Mouse (Mus musculus) cerebellum, postnatal 4 days (tissue): Measurements from ENCODE around the gene Itga1.

Experiments
- DNase-seq, 2 experiments: peaks; one replicate each; pipeline ENCODE4 v3.0.0; 2022; ENCODE audit warnings: low spot score in 2 of 2, mixed read lengths in 1 of 2

The Itga1 gene

DNA sequence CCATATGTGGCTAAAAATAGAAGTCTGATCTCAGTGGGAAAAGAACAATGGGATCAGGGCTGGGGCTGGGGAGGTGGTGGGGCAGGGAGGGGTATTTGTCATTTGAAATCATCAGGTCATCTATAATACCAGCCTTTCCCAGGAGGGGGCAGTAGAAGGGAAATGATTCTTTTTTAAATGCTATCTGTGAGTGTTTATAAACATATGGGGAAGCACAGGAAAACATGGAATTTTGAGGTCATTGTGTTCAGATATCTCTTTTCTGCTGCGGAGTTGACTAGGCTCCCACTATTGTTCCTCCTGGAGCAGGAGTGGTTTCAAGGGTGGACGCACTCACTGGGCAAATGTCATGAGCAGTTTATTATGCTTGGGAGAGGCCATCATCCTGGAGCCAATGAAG, 114.6 kb downstream of the Itga1 start:
- no peak for DNase-seq

- DNase-seq: no peak
Measured at GRCm38 (mm10) chr13:114984658-114985057, 117.1 kb downstream of the Itga1 start.

- no peak for DNase-seq
Measured at GRCm38 (mm10) chr13:114983116-114983515, 118.6 kb downstream of the Itga1 start.

DNA sequence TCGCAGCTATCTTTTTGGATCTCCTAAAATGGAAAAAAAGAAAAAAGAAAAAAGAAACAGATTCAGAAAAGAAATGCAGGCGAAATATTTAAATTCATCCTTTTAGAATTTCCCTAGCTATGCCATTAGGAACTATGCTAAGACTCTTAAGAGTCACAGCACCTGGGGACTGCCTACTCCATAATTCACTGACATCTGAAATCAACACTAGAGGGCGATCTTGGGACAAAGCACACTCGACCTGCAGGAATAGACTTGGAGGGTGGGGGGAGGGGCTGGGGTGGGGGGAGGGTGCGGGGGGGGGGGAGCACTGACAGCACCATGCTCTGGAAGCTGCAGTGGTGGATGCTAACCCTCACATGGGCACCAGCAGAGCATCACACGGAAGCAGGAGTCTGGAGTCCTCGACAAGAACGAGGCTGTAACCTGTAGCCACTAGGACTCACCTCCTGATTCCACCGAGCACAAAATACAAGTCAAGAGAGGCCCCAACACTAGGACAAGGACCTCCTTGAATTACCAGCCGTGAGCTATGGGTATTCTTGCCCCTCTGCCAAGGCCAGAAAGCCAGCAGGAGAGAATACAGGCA, 120.8 kb downstream of the Itga1 start:
- no peak for DNase-seq

- DNase-seq: no peak
Measured at GRCm38 (mm10) chr13:114974484-114975042, 127.2 kb downstream of the Itga1 start.

DNA sequence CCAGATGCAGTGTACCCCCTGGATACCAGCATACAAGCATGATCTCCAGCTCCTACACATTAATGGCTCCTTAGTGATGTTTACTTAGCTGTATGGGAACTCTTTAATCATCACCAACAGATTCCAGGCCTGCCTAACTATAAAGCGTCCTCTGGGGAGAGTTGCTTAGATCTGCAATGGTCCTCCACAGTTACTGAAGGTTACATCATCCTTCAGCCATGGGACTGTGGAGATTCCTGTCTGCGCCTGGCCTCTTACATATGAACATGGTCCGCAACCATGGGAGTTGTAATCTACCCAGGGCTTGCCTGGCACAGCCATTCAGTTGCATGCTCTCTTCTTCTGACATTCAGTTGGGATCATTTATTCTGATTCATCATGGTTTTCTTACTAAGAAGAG, 129.9 kb downstream of the Itga1 start:
- no peak for DNase-seq

DNA sequence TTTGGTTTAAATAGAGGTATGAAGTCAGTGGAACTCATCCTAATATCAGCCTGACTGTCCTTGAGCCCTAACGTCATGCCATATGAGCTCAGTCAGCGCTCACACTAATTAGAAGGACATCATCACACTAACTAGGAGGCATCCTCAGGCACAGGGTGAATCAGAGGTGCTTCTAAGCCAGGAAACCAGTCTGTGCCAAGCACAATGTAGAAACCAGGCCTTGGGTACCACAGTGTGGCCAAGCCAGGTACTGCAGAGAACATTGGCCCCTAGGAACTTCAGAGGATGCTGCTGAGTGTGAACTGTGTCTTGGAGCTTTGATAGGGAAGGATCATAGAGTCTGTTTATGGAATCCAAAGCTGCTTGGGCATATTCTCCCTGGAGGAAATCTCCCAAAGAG, 137.5 kb downstream of the Itga1 start:
- peak; percentile 75 to 84 for DNase-seq

GRCm38 (mm10) chr13:114954516-114954915, 147.2 kb downstream of the Itga1 start:
- DNase-seq: no peak

GRCm38 (mm10) chr13:114933541-114933940, 168.2 kb downstream of the Itga1 start:
- DNase-seq: no peak

DNA sequence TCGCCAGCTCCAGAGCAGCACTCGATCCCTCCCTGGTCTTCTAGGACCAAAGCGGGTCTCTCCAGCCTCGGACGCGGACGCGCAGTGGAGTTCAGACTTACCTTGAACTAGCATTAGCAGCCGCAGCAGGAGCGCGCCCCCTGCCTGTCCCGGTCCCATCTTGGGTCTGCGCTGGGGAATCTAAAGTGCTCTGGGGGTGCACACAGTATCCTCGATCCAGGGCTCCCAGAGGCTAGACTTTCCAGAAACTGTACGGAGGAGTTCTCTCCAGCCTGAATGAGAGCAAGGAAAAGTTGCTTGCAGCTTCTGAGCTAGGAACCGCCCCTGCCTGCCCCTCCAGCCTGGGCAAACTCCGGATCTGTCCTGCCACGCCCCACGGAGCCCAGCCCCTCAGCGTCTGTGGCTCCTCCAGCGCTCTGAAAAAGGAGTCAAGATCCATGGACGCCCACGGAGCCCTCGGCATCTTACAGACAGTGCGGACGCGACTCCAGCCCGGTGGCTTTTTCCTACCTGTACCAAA, 169.9 kb downstream of the Itga1 start, which contains the start of gene Itga2:
Gene Itga2, minus strand, starts transcription at position 326 of the 520 bp plus-strand sequence.
- peak; percentile 25 to 34 for DNase-seq

DNA sequence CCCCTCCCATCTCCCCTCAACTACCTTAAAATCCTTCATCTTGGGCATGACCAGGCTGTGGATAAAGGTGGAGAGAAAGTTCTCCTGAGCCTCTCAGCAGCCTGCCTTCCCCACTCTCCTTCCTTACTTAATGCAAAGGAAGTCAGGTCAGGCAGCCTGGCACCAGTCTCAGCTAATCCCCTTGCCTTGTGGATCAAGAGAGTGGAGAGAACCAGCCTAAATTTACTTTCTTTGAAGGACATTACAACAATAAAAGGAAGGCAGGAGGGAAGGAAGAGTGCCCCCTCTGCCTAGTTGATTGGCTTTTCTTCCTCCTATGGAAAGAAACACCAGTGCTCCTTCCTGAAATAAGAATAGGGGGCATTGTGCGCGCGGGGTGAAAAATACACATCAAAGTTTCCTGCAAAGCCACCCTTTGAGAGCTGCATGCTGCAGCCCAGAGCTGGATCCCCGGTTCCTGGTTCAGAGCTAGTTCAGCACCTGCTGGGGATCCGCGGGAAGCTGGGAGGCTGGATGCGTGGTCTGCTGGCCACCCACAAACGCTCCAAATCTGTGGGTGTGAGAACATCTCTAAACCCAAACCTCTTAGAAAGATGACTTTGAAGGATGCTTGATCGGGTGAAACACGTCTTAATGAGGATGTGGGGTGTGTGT, 170.6 kb downstream of the Itga1 start:
- DNase-seq: peak in 1 of 2 experiments; percentile 2

- no peak for DNase-seq
Measured at GRCm38 (mm10) chr13:114924785-114925184, 177.0 kb downstream of the Itga1 start.

- peak in 1 of 2 experiments; percentile 40 for DNase-seq
Measured at GRCm38 (mm10) chr13:114923331-114923730, 178.4 kb downstream of the Itga1 start.

DNA sequence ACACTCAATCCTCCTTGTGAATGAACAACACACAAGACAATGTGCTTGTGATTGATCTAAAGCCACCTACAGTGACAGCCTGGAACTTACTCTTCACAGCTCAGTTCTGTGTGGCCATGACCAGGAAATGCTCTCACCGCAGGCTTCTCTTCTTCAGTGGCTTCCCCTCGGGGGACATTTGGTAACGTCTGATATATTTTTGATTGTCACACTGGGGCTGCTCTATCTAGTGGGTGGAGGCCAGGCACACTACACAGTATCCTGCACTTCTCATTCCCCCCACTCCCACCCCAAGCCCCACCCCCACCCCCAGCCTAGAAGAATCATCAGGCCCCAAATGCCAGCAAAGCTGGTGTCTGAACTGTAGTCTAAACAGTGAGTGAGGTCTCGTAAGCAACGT, 186.0 kb downstream of the Itga1 start:
- no peak for DNase-seq

GRCm38 (mm10) chr13:114914963-114915362, 186.8 kb downstream of the Itga1 start:
- DNase-seq: no peak

GRCm38 (mm10) chr13:114914559-114914958, 187.2 kb downstream of the Itga1 start:
- DNase-seq: no peak

- no peak for DNase-seq
Measured at GRCm38 (mm10) chr13:114910629-114911028, 191.1 kb downstream of the Itga1 start.

- DNase-seq: no peak
Measured at GRCm38 (mm10) chr13:114909514-114909913, 192.2 kb downstream of the Itga1 start.

DNA sequence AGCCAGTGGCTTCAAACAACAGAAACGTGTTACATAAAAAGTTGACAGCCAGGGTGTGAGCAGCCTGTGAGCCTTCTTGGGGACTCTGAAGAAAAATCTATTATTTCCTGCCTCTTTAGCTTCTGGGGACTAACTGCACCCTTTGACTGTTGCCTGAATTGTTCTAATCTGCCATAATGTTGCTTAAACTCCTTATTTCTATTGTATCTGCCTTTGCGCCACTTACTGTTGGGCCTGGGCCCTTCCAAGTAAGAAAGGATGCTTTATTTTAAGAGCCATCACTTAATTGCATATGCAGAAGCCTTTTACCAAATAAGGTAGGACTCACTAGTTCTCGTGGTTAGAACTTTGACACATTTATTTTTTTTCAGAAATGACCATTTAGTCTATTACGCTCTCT, 193.9 kb downstream of the Itga1 start:
- DNase-seq: no peak
